Mouse (Mus musculus) limb, embryonic 15.5 days (tissue): ENCODE measurements around the gene Pccb. TPM values are rescaled to one million over a fixed set of nuclear protein-coding genes. Genes with fewer than 3 reads are reported as not detected.

Experiments used
- ATAC-seq: fragments of 200-750 bp; cut with Nextera tagmentation; 2 replicates; pipeline ENCODE4 v1.8.0; 2017; ENCODE audit warnings: low read depth, moderate TSS enrichment; ENCODE audit not compliant: insufficient number of reproducible peaks, low FRiP score, low TSS enrichment
- H3K27ac ChIP-seq: fragments of 300-500 bp; sonication (generic); 2 replicates; pipeline ENCODE4 v1.5.1; 2015; ENCODE audit warnings: moderate library complexity, mild to moderate bottlenecking, inconsistent platforms
- H3K27me3 ChIP-seq: fragments of 300-500 bp; sonication (generic); 2 replicates; pipeline ENCODE4 v1.6.1; 2015; ENCODE audit warnings: inconsistent platforms
- H3K36me3 ChIP-seq: fragments of 300-500 bp; sonication (generic); 2 replicates; pipeline ENCODE4 v1.6.1; 2015; ENCODE audit warnings: inconsistent platforms
- H3K4me1 ChIP-seq: fragments of 300-500 bp; sonication (generic); 2 replicates; pipeline ENCODE4 v1.6.1; 2015; ENCODE audit warnings: inconsistent platforms
- H3K4me2 ChIP-seq: fragments of 300-500 bp; sonication (generic); 2 replicates; pipeline ENCODE4 v1.6.1; 2015; ENCODE audit warnings: mild to moderate bottlenecking, inconsistent platforms
- H3K4me3 ChIP-seq: fragments of 300-500 bp; sonication (generic); 2 replicates; pipeline ENCODE4 v1.5.1; 2015; ENCODE audit warnings: mild to moderate bottlenecking, inconsistent platforms
- H3K9ac ChIP-seq: fragments of 300-500 bp; sonication (generic); 2 replicates; pipeline ENCODE4 v1.6.1; 2015; ENCODE audit warnings: inconsistent platforms
- H3K9me3 ChIP-seq: fragments of 300-500 bp; sonication (generic); 2 replicates; pipeline ENCODE4 v1.6.1; 2016; ENCODE audit warnings: inconsistent platforms
- WGBS: fragments of 180-500 bp; shearing (Covaris S2); methylation state at CpG from one replicate; pipeline ENCODE4 v1.1.7; 2015; 5-methylcytosine and 5-hydroxymethylcytosine counted together
- polyA plus RNA-seq: library from polyadenylated mRNA; unstranded; fragments of >200 nt; fragmentation: Nextera tagmentation; extraction: Ambion mirVana; gene quantifications from 2 replicates; pipeline ENCODE4 v1.2.1, GENCODE M21; 2015

The Pccb gene
- polyA plus RNA-seq, 1 experiment from 2014 or later: 25.7 TPM

- WGBS: 1% methylated on average over 58 of the region's 65 CpGs
- peak overlapping the region; percentile 92 for H3K27ac ChIP-seq
Measured at GRCm38 (mm10) chr9:101073041-101073986, 38.6 kb upstream of the Pccb start.

GRCm38 (mm10) chr9:101072506-101072905, 37.8 kb upstream of the Pccb start:
- H3K4me3 ChIP-seq: no peak overlapping the region
- H3K27ac ChIP-seq: no peak overlapping the region

More at GRCm38 (mm10) chr9:101073041-101073986, 38.6 kb upstream of the Pccb start:
- Histone ChIP-seq H3K9me3 (no peaks in the 10 kb centered on the region), H3K9ac (peak overlapping the region; percentile 80), H3K4me2 (peak overlapping the region; percentile 67), H3K4me1 (peaks cover 13% of the 10 kb centered on the region), H3K36me3 (no peaks in the 10 kb centered on the region), H3K4me3 (peak overlapping the region; percentile 96), H3K27me3 (no peaks in the 10 kb centered on the region)
- peak; percentile 96 for ATAC-seq

GRCm38 (mm10) chr9:101069781-101070180, 35.1 kb upstream of the Pccb start:
- no peaks in the 10 kb centered on the region for H3K36me3 ChIP-seq
- ATAC-seq: no peak
- WGBS: 94% methylated on average over 3 of the region's 3 CpGs
- no peaks in the 10 kb centered on the region for H3K27me3 ChIP-seq
- H3K9ac ChIP-seq: no peak overlapping the region
- no peak overlapping the region for H3K27ac ChIP-seq
- no peak overlapping the region for H3K4me3 ChIP-seq
- H3K9me3 ChIP-seq: no peaks in the 10 kb centered on the region
- H3K4me1 ChIP-seq: no peaks in the 10 kb centered on the region
- no peak overlapping the region for H3K4me2 ChIP-seq

More at GRCm38 (mm10) chr9:101072506-101072905, 37.8 kb upstream of the Pccb start:
- 0 out of 2 replicates have a peak overlapping the region, but pooled peaks have one; percentile 67 for H3K4me2 ChIP-seq
- H3K4me1 ChIP-seq: peaks cover 9% of the 10 kb centered on the region; the same call in 1 of the 2 replicates
- no peaks in the 10 kb centered on the region for H3K9me3 ChIP-seq
- WGBS: 45% methylated on average over 5 of the region's 5 CpGs
- ATAC-seq: no peak
- H3K36me3 ChIP-seq: no peaks in the 10 kb centered on the region
- no peaks in the 10 kb centered on the region for H3K27me3 ChIP-seq
- H3K9ac ChIP-seq: no peak overlapping the region

GRCm38 (mm10) chr9:101065076-101065602, 30.4 kb upstream of the Pccb start:
- Histone ChIP-seq H3K4me1 (no peaks in the 10 kb centered on the region), H3K9ac (no peak overlapping the region), H3K9me3 (no peaks in the 10 kb centered on the region), H3K4me2 (no peak overlapping the region), H3K36me3 (no peaks in the 10 kb centered on the region), H3K4me3 (no peak overlapping the region), H3K27ac (no peak overlapping the region), H3K27me3 (no peaks in the 10 kb centered on the region)
- WGBS: 71% methylated on average over 3 of the region's 3 CpGs
- ATAC-seq: no peak

GRCm38 (mm10) chr9:101062253-101062780, 27.6 kb upstream of the Pccb start:
- no peak overlapping the region for H3K9ac ChIP-seq
- no peak overlapping the region for H3K4me3 ChIP-seq
- no peaks in the 10 kb centered on the region for H3K27me3 ChIP-seq
- 73% methylated on average over 6 of the region's 6 CpGs for WGBS
- H3K4me2 ChIP-seq: no peak overlapping the region
- H3K36me3 ChIP-seq: no peaks in the 10 kb centered on the region
- ATAC-seq: no peak
- no peaks in the 10 kb centered on the region for H3K9me3 ChIP-seq
- H3K27ac ChIP-seq: no peak overlapping the region
- no peaks in the 10 kb centered on the region for H3K4me1 ChIP-seq

GRCm38 (mm10) chr9:101061035-101061434, 26.3 kb upstream of the Pccb start:
- H3K27me3 ChIP-seq: no peaks in the 10 kb centered on the region
- H3K36me3 ChIP-seq: no peaks in the 10 kb centered on the region
- 56% methylated on average over 11 of the region's 11 CpGs for WGBS
- no peaks in the 10 kb centered on the region for H3K9me3 ChIP-seq
- no peak overlapping the region for H3K27ac ChIP-seq
- H3K9ac ChIP-seq: no peak overlapping the region
- H3K4me1 ChIP-seq: no peaks in the 10 kb centered on the region
- no peak overlapping the region for H3K4me3 ChIP-seq
- no peak overlapping the region for H3K4me2 ChIP-seq
- no peak for ATAC-seq

- ATAC-seq: no peak
- no peaks in the 10 kb centered on the region for H3K4me1 ChIP-seq
- no peaks in the 10 kb centered on the region for H3K36me3 ChIP-seq
- H3K27me3 ChIP-seq: no peaks in the 10 kb centered on the region
- no peak overlapping the region for H3K4me2 ChIP-seq
- H3K27ac ChIP-seq: no peak overlapping the region
- no peaks in the 10 kb centered on the region for H3K9me3 ChIP-seq
- H3K9ac ChIP-seq: no peak overlapping the region
- WGBS: 88% methylated on average over 4 of the region's 4 CpGs
- no peak overlapping the region for H3K4me3 ChIP-seq
Measured at GRCm38 (mm10) chr9:101057156-101057555, 22.5 kb upstream of the Pccb start.

GRCm38 (mm10) chr9:101053279-101053678, 18.6 kb upstream of the Pccb start:
- no peaks in the 10 kb centered on the region for H3K9me3 ChIP-seq
- no peak overlapping the region for H3K9ac ChIP-seq
- no peak overlapping the region for H3K4me2 ChIP-seq
- no peak overlapping the region for H3K27ac ChIP-seq
- no peak overlapping the region for H3K4me3 ChIP-seq
- 66% methylated on average over 14 of the region's 14 CpGs for WGBS
- no peaks in the 10 kb centered on the region for H3K4me1 ChIP-seq
- no peak for ATAC-seq
- no peaks in the 10 kb centered on the region for H3K36me3 ChIP-seq
- no peaks in the 10 kb centered on the region for H3K27me3 ChIP-seq

- H3K4me2 ChIP-seq: no peak overlapping the region
- no peaks in the 10 kb centered on the region for H3K36me3 ChIP-seq
- H3K27ac ChIP-seq: no peak overlapping the region
- H3K9me3 ChIP-seq: no peaks in the 10 kb centered on the region
- H3K9ac ChIP-seq: no peak overlapping the region
- H3K4me1 ChIP-seq: no peaks in the 10 kb centered on the region
- 64% methylated on average over 6 of the region's 6 CpGs for WGBS
- H3K27me3 ChIP-seq: no peaks in the 10 kb centered on the region
- no peak for ATAC-seq
- H3K4me3 ChIP-seq: no peak overlapping the region
Measured at GRCm38 (mm10) chr9:101052691-101053090, 18.0 kb upstream of the Pccb start.

- H3K27ac ChIP-seq: no peak overlapping the region
- ATAC-seq: no peak
- WGBS: 85% methylated on average over 3 of the region's 3 CpGs
Measured at GRCm38 (mm10) chr9:101052007-101052406, 17.3 kb upstream of the Pccb start.

GRCm38 (mm10) chr9:101045710-101046338, 11.1 kb upstream of the Pccb start:
- no peaks in the 10 kb centered on the region for H3K27me3 ChIP-seq
- H3K4me3 ChIP-seq: no peak overlapping the region
- no peak for ATAC-seq
- H3K4me2 ChIP-seq: no peak overlapping the region
- H3K27ac ChIP-seq: no peak overlapping the region
- no peaks in the 10 kb centered on the region for H3K36me3 ChIP-seq
- H3K9me3 ChIP-seq: no peaks in the 10 kb centered on the region
- no peak overlapping the region for H3K9ac ChIP-seq
- 67% methylated on average over 15 of the region's 15 CpGs for WGBS
- H3K4me1 ChIP-seq: no peaks in the 10 kb centered on the region

More at GRCm38 (mm10) chr9:101052007-101052406, 17.3 kb upstream of the Pccb start:
- Histone ChIP-seq H3K9ac (no peak overlapping the region), H3K9me3 (no peaks in the 10 kb centered on the region), H3K4me3 (no peak overlapping the region), H3K27me3 (no peaks in the 10 kb centered on the region), H3K4me2 (no peak overlapping the region), H3K4me1 (no peaks in the 10 kb centered on the region), H3K36me3 (no peaks in the 10 kb centered on the region)

GRCm38 (mm10) chr9:101042249-101042648, 7.6 kb upstream of the Pccb start:
- no peak for ATAC-seq
- WGBS: 80% methylated on average over 9 of the region's 9 CpGs
- H3K4me3 ChIP-seq: no peak overlapping the region

More at GRCm38 (mm10) chr9:101042249-101042648, 7.6 kb upstream of the Pccb start:
- H3K9ac ChIP-seq: no peak overlapping the region
- H3K36me3 ChIP-seq: no peaks in the 10 kb centered on the region
- no peaks in the 10 kb centered on the region for H3K9me3 ChIP-seq
- H3K4me1 ChIP-seq: no peaks in the 10 kb centered on the region
- H3K27me3 ChIP-seq: no peaks in the 10 kb centered on the region
- H3K4me2 ChIP-seq: no peak overlapping the region
- H3K27ac ChIP-seq: no peak overlapping the region
